7 mouse cellular contexts compared by ENCODE assay signal in genomic region chr5:150664794-150665131, GRCm38 (mm10). TPM values are rescaled to one million over a fixed set of nuclear protein-coding genes. Genes with fewer than 3 reads are reported as not detected.
DNase-seq lines count a peak whose midpoint lies in the region; ATAC-seq and TF ChIP-seq lines count a peak whose summit lies in the region.

No protein-coding gene starts in this region.

- peak overlapping the region; percentile 95 for H3K4me3 ChIP-seq in forebrain, embryonic 11.5 days (ENCODE audit: low read depth, low read length)
- peak overlapping the region; percentile 97 for H3K4me3 ChIP-seq in limb, embryonic 15.5 days
- H3K4me3 ChIP-seq in stomach, postnatal 0 days (ENCODE audit: low read depth, low read length), result peak overlapping the region; percentile 95

- ATAC-seq in forebrain, embryonic 11.5 days (replicated peaks; ENCODE audit: low FRiP score), result no peak
- ATAC-seq in limb, embryonic 15.5 days (ENCODE audit: insufficient number of reproducible peaks, low FRiP score, low TSS enrichment, low read depth), result no peak
- ATAC-seq in stomach, postnatal 0 days (ENCODE audit: low FRiP score, low TSS enrichment), result no peak

- H3K9ac ChIP-seq in forebrain, embryonic 11.5 days (ENCODE audit: low read length), result peak overlapping the region; percentile 88
- peak overlapping the region; percentile 93 for H3K9ac ChIP-seq in limb, embryonic 15.5 days
- peak overlapping the region; percentile 96 for H3K9ac ChIP-seq in stomach, postnatal 0 days (ENCODE audit: low read length)

- DNase-seq in retina, embryonic 14.5 days (ENCODE audit: low spot score), result peak; percentile 12
- DNase-seq in retina, postnatal 1 day, result no peak
- no peak for DNase-seq in forebrain, embryonic 11.5 days (ENCODE audit: low spot score)
- DNase-seq in stomach, postnatal 0 days (ENCODE audit: low spot score), result no peak
- DNase-seq in cerebellum, postnatal 4 days (ENCODE audit: low spot score in 2 of 2), result no peak
- no peak for DNase-seq in ovary, postnatal 14 days (ENCODE audit: low spot score)

- peak; percentile 9 for TF ChIP-seq EP300 in stomach, postnatal 0 days (optimal IDR thresholded peaks at IDR 0.05)

- no peak for TF ChIP-seq CTCF in stomach, postnatal 0 days (IDR thresholded peaks at IDR 0.05; ENCODE audit: low read depth)

- H3K27me3 ChIP-seq in forebrain, embryonic 11.5 days (ENCODE audit: control insufficient read depth, insufficient read depth, low read length), result no peaks in the 10 kb centered on the region
- H3K27me3 ChIP-seq in limb, embryonic 15.5 days, result no peaks in the 10 kb centered on the region
- H3K27me3 ChIP-seq in stomach, postnatal 0 days (ENCODE audit: control insufficient read depth, insufficient read depth, low read length), result no peaks in the 10 kb centered on the region

- H3K9me3 ChIP-seq in forebrain, embryonic 11.5 days (ENCODE audit: control insufficient read depth, low read length), result no peaks in the 10 kb centered on the region
- H3K9me3 ChIP-seq in limb, embryonic 15.5 days, result no peaks in the 10 kb centered on the region
- H3K9me3 ChIP-seq in stomach, postnatal 0 days (ENCODE audit: control insufficient read depth, low read length), result no peaks in the 10 kb centered on the region

- peak overlapping the region; percentile 75 for H3K4me2 ChIP-seq in forebrain, embryonic 11.5 days (ENCODE audit: low read depth, low read length, severe bottlenecking)
- peak overlapping the region; percentile 53 for H3K4me2 ChIP-seq in limb, embryonic 15.5 days
- peak overlapping the region; percentile 54 for H3K4me2 ChIP-seq in stomach, postnatal 0 days (replicated peaks; ENCODE audit: low read depth)

- WGBS in forebrain, embryonic 11.5 days, result 4% methylated on average over 10 of the region's 10 CpGs
- WGBS in limb, embryonic 15.5 days, result under 1% methylated on average over 10 of the region's 10 CpGs
- under 1% methylated on average over 10 of the region's 10 CpGs for WGBS in stomach, postnatal 0 days

- peak overlapping the region; percentile 84 for H3K27ac ChIP-seq in forebrain, embryonic 11.5 days (ENCODE audit: low read depth, low read length)
- peak overlapping the region; percentile 99 for H3K27ac ChIP-seq in limb, embryonic 15.5 days
- peak overlapping the region; percentile 99 for H3K27ac ChIP-seq in stomach, postnatal 0 days (replicated peaks)

- peaks cover 7% of the 10 kb centered on the region; the same call in 1 of the 2 replicates for H3K36me3 ChIP-seq in forebrain, embryonic 11.5 days (ENCODE audit: control insufficient read depth, insufficient read depth, low read length)
- peaks cover 15% of the 10 kb centered on the region for H3K36me3 ChIP-seq in limb, embryonic 15.5 days
- H3K36me3 ChIP-seq in stomach, postnatal 0 days (ENCODE audit: control insufficient read depth, insufficient read depth, low read length), result peaks cover 3% of the 10 kb centered on the region; the same call in 1 of the 2 replicates

- H3K4me1 ChIP-seq in forebrain, embryonic 11.5 days (replicated peaks; ENCODE audit: control insufficient read depth, insufficient read depth, low read length), result no peaks in the 10 kb centered on the region
- H3K4me1 ChIP-seq in limb, embryonic 15.5 days, result peaks cover 8% of the 10 kb centered on the region; the same call in 1 of the 2 replicates
- H3K4me1 ChIP-seq in stomach, postnatal 0 days (replicated peaks; ENCODE audit: control insufficient read depth, insufficient read depth), result no peaks in the 10 kb centered on the region

RNA-seq across cellular contexts. Expression of gene N4bp2l2, which starts 1.2 kb away (rescaled TPM):
- 38.0 and 43.8 TPM in 2 replicates for polyA plus RNA-seq in forebrain, embryonic 11.5 days (2014; fragmentation: Nextera tagmentation; extraction: Ambion mirVana)
- polyA plus RNA-seq in limb, embryonic 15.5 days (2015; fragmentation: Nextera tagmentation; extraction: Ambion mirVana), result 43.6 and 43.9 TPM in 2 replicates
- polyA plus RNA-seq in stomach, postnatal 0 days (2015; fragmentation: Nextera tagmentation; extraction: Ambion mirVana), result 32.1 and 34.2 TPM in 2 replicates

RNA-seq across cellular contexts. Expression of gene Pds5b, which starts 8.8 kb away (rescaled TPM):
- 49.0 and 50.4 TPM in 2 replicates for polyA plus RNA-seq in forebrain, embryonic 11.5 days (2014; fragmentation: Nextera tagmentation; extraction: Ambion mirVana)
- 27.5 and 33.1 TPM in 2 replicates for polyA plus RNA-seq in limb, embryonic 15.5 days (2015; fragmentation: Nextera tagmentation; extraction: Ambion mirVana)
- 8.3 and 9.1 TPM in 2 replicates for polyA plus RNA-seq in stomach, postnatal 0 days (2015; fragmentation: Nextera tagmentation; extraction: Ambion mirVana)
